ENCODE assay signal across 8 mouse cellular contexts in genomic region chr2:128122491-128122890, GRCm38 (mm10). TPM values are rescaled to one million over a fixed set of nuclear protein-coding genes. Genes with fewer than 3 reads are reported as not detected.
DNase-seq lines count a peak whose midpoint lies in the region; ATAC-seq and TF ChIP-seq lines count a peak whose summit lies in the region.

No protein-coding gene starts in this region.

- no peak for TF ChIP-seq POLR2A in thymus, adult 2 months (IDR thresholded peaks at IDR 0.05; ENCODE audit: control insufficient read depth, extremely low read depth, insufficient read depth, low read length, poor library complexity)

- ATAC-seq in heart, embryonic 11.5 days (replicated peaks; ENCODE audit: insufficient number of reproducible peaks, low FRiP score, low TSS enrichment): no peak
- ATAC-seq in kidney, embryonic 15.5 days (replicated peaks; ENCODE audit: low FRiP score): no peak
- ATAC-seq in liver, postnatal 0 days: no peak
- no peak for ATAC-seq in neural tube, embryonic 12.5 days (ENCODE audit: low FRiP score, low read depth)

- peaks cover 16% of the 10 kb centered on the region for H3K4me1 ChIP-seq in heart, embryonic 11.5 days (ENCODE audit: control insufficient read depth, insufficient read depth, low read length)
- peaks cover 35% of the 10 kb centered on the region for H3K4me1 ChIP-seq in kidney, embryonic 15.5 days
- H3K4me1 ChIP-seq in liver, postnatal 0 days (ENCODE audit: insufficient read depth): peaks cover 29% of the 10 kb centered on the region
- peaks cover 30% of the 10 kb centered on the region for H3K4me1 ChIP-seq in neural tube, embryonic 12.5 days
- peaks cover 32% of the 10 kb centered on the region for H3K4me1 ChIP-seq in thymus, adult 2 months (replicated peaks; ENCODE audit: control insufficient read depth, insufficient read depth, low read length)

- DNase-seq in urinary bladder, adult 18-20 months (ENCODE audit: low spot score in 2 of 2): peak; percentile 45 to 50
- no peak for DNase-seq in urinary bladder, postnatal 10 days (ENCODE audit: low spot score)
- peak; percentile 54 for DNase-seq in embryo, embryonic 11.5 days (ENCODE audit: low read depth, low spot score)
- peak; percentile 62 for DNase-seq in liver, postnatal 0 days
- peak; percentile 82 for DNase-seq in thymus, adult 2 months

- no peak overlapping the region for H3K27ac ChIP-seq in heart, embryonic 11.5 days (ENCODE audit: low read depth, low read length)
- no peak overlapping the region for H3K27ac ChIP-seq in kidney, embryonic 15.5 days
- H3K27ac ChIP-seq in liver, postnatal 0 days (ENCODE audit: low read depth): no peak overlapping the region
- no peak overlapping the region for H3K27ac ChIP-seq in neural tube, embryonic 12.5 days
- no peak overlapping the region for H3K27ac ChIP-seq in thymus, adult 2 months (ENCODE audit: control insufficient read depth, insufficient read depth, low read length)

- no peak for TF ChIP-seq EP300 in liver, postnatal 0 days (IDR thresholded peaks at IDR 0.05; ENCODE audit: low read depth)

- H3K4me2 ChIP-seq in heart, embryonic 11.5 days: peak overlapping the region; percentile 99
- peak overlapping the region; percentile 97 for H3K4me2 ChIP-seq in kidney, embryonic 15.5 days
- peak overlapping the region; percentile 98 for H3K4me2 ChIP-seq in liver, postnatal 0 days (ENCODE audit: low read depth, low read length)
- H3K4me2 ChIP-seq in neural tube, embryonic 12.5 days (replicated peaks): peak overlapping the region; percentile 96

- H3K9ac ChIP-seq in heart, embryonic 11.5 days (ENCODE audit: low read depth, low read length): no peak overlapping the region
- peak overlapping the region; percentile 29; the same call in 1 of the 2 replicates for H3K9ac ChIP-seq in kidney, embryonic 15.5 days
- H3K9ac ChIP-seq in liver, postnatal 0 days (replicated peaks): no peak overlapping the region
- H3K9ac ChIP-seq in neural tube, embryonic 12.5 days: no peak overlapping the region

- no peaks in the 10 kb centered on the region for H3K36me3 ChIP-seq in heart, embryonic 11.5 days (ENCODE audit: control insufficient read depth, insufficient read depth, low read length)
- H3K36me3 ChIP-seq in kidney, embryonic 15.5 days: no peaks in the 10 kb centered on the region
- no peaks in the 10 kb centered on the region for H3K36me3 ChIP-seq in liver, postnatal 0 days (replicated peaks; ENCODE audit: insufficient read depth, low read length)
- no peaks in the 10 kb centered on the region for H3K36me3 ChIP-seq in neural tube, embryonic 12.5 days
- H3K36me3 ChIP-seq in thymus, adult 2 months (ENCODE audit: control insufficient read depth, insufficient read depth, low read length): no peaks in the 10 kb centered on the region

- peaks cover 21% of the 10 kb centered on the region for H3K27me3 ChIP-seq in heart, embryonic 11.5 days (ENCODE audit: control insufficient read depth, insufficient read depth, low read length)
- peaks cover 37% of the 10 kb centered on the region for H3K27me3 ChIP-seq in kidney, embryonic 15.5 days
- peaks cover 27% of the 10 kb centered on the region for H3K27me3 ChIP-seq in liver, postnatal 0 days (ENCODE audit: insufficient read depth, low read length)
- H3K27me3 ChIP-seq in neural tube, embryonic 12.5 days (replicated peaks): peaks cover 27% of the 10 kb centered on the region
- H3K27me3 ChIP-seq in thymus, adult 2 months (ENCODE audit: control insufficient read depth, insufficient read depth, low read length): peaks cover 21% of the 10 kb centered on the region

- no peaks in the 10 kb centered on the region for H3K9me3 ChIP-seq in heart, embryonic 11.5 days (replicated peaks; ENCODE audit: control insufficient read depth, low read length)
- no peaks in the 10 kb centered on the region for H3K9me3 ChIP-seq in kidney, embryonic 15.5 days (replicated peaks)
- H3K9me3 ChIP-seq in liver, postnatal 0 days (ENCODE audit: low read length): no peaks in the 10 kb centered on the region
- H3K9me3 ChIP-seq in neural tube, embryonic 12.5 days: no peaks in the 10 kb centered on the region

- TF ChIP-seq CTCF in liver, postnatal 0 days (IDR thresholded peaks at IDR 0.05; ENCODE audit: low read depth): peak; percentile 88
- TF ChIP-seq CTCF in thymus, adult 2 months (IDR thresholded peaks at IDR 0.05; ENCODE audit: borderline replicate concordance, control insufficient read depth, extremely low read depth, insufficient read depth, low read length, poor library complexity): no peak; the same call in 1 of the 2 replicates

- under 1% methylated on average over 9 of the region's 9 CpGs for WGBS in heart, embryonic 11.5 days (ENCODE audit: insufficient replicate concordance)
- WGBS in kidney, embryonic 15.5 days: 3% methylated on average over 9 of the region's 9 CpGs
- WGBS in liver, postnatal 0 days (ENCODE audit: insufficient replicate concordance): under 1% methylated on average over 9 of the region's 9 CpGs
- WGBS in neural tube, embryonic 12.5 days: under 1% methylated on average over 9 of the region's 9 CpGs
- 2% methylated on average over 9 of the region's 9 CpGs for WGBS in thymus, adult 2 months

- peak overlapping the region; percentile 57 for H3K4me3 ChIP-seq in heart, embryonic 11.5 days (ENCODE audit: low read depth, low read length)
- H3K4me3 ChIP-seq in kidney, embryonic 15.5 days (replicated peaks): peak overlapping the region; percentile 77
- peak overlapping the region; percentile 79 for H3K4me3 ChIP-seq in liver, postnatal 0 days (ENCODE audit: low read depth, low read length)
- H3K4me3 ChIP-seq in neural tube, embryonic 12.5 days: no peak overlapping the region
- peak overlapping the region; percentile 6; the same call in 1 of the 2 replicates for H3K4me3 ChIP-seq in thymus, adult 2 months (ENCODE audit: control insufficient read depth, insufficient read depth, low read length)

RNA-seq across cellular contexts. Expression of gene Bcl2l11, which starts 3.3 kb away (rescaled TPM):
- polyA plus RNA-seq in heart, embryonic 11.5 days (2014; fragmentation: Nextera tagmentation; extraction: Ambion mirVana): 11.3 and 15.2 TPM in 2 replicates
- 28.7 and 29.8 TPM in 2 replicates for polyA plus RNA-seq in kidney, embryonic 15.5 days (2015; fragmentation: Nextera tagmentation; extraction: Ambion mirVana)
- polyA plus RNA-seq in liver, postnatal 0 days (2015; fragmentation: Nextera tagmentation; extraction: Ambion mirVana): 6.4 and 6.5 TPM in 2 replicates
- 21.4 and 22.3 TPM in 2 replicates for polyA plus RNA-seq in neural tube, embryonic 12.5 days (2016; fragmentation: Nextera tagmentation; extraction: Ambion mirVana)
- polyA plus RNA-seq in thymus, adult 2 months (2012; rRNA removed): 54.4 and 63.3 TPM in 2 replicates
